Mouse (Mus musculus) lung, adult 2 months (tissue): ENCODE results near the gene Mindy4.

ENCODE experiments used
- CTCF ChIP-seq: fragments of 200-500 bp; IDR thresholded peaks from 2 replicates; pipeline ENCODE4 v1.5.1; 2011; ENCODE audit warnings: mild to moderate bottlenecking, low read length, control low read depth; ENCODE audit not compliant: insufficient read depth
- POLR2A ChIP-seq: fragments of 200-500 bp; IDR thresholded peaks from 2 replicates; pipeline ENCODE4 v1.6.1; 2011; ENCODE audit warnings: low read depth, mild to moderate bottlenecking, control low read depth, low read length, borderline replicate concordance; ENCODE audit errors: extremely low read depth

- TF ChIP-seq CTCF (no peak), POLR2A (no peak)
Measured at GRCm38 (mm10) chr6:55273463-55273862, 70.3 kb downstream of the Mindy4 start.
